Mouse (Mus musculus): ENCODE measurements around the gene Map7d1.

DNA sequence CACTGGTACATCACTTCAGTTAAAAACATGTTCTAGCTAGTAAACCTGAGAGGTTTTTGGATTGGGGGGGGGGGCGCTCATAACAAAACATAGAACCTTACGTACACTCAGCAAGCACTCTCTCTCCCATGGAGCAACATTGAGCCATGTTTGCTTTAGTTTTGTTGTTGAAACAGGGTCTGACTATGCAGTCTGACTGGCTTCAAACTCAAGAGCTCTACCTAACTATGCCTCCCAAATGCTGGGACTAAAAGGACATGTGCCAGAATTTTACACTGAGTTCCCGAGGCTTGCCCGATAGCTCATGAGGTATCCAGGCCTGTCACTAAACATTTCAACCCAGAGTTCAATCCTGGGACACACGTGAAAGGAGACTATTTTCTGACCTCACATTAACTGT is 73.1 kb downstream of the Map7d1 start:
- no peak for TF ChIP-seq CTCF (IDR thresholded peaks at IDR 0.05; ENCODE audit: borderline replicate concordance, insufficient read depth, low read length)
- no peak for TF ChIP-seq POLR2A (IDR thresholded peaks at IDR 0.05; ENCODE audit: low read depth, low read length)
